Mouse (Mus musculus): ENCODE measurements around the gene Sall4. TPM values are rescaled to one million over a fixed set of nuclear protein-coding genes. Genes with fewer than 3 reads are reported as not detected.

The Sall4 gene
- polyA plus RNA-seq, 1 experiment, result 1.6 TPM

DNA sequence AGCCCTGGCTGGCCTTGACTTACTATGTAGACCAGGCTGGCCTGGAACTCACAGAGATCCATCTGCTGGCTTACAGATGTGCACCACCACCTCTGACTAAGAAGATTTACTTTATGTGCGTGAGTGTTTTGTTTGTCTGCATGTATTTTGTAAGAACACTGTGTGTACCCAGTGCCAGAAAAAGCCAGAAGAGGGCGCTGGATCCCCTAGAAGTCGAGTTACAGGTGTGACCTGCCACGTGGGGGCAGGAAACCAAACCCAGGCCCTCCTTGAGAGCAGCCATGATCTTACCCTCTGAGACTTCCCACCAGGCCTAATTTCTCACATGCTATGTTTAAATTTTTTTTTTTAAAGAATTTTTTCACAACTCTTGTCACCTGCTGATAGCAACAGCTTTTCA is 48.0 kb downstream of the Sall4 start:
- Histone ChIP-seq H3K4me1 (ENCODE audit: control insufficient read depth, insufficient read depth, low read length) (peaks cover 6% of the 10 kb centered on the region), H3K27ac (ENCODE audit: control insufficient read depth, insufficient read depth, low read depth, low read length) (no peak overlapping the region), H3K36me3 (ENCODE audit: control insufficient read depth, insufficient read depth, low read length) (no peaks in the 10 kb centered on the region), H3K27me3 (ENCODE audit: control insufficient read depth, insufficient read depth, low read length) (no peaks in the 10 kb centered on the region), H3K4me3 (ENCODE audit: control insufficient read depth, low read depth, low read length) (no peak overlapping the region)
- TF ChIP-seq CTCF (IDR thresholded peaks at IDR 0.05; ENCODE audit: control insufficient read depth, insufficient read depth, insufficient replicate concordance, low read depth, low read length) (no peak), POLR2A (IDR thresholded peaks at IDR 0.05; ENCODE audit: control insufficient read depth, low read depth, low read length) (no peak)

GRCm38 (mm10) chr2:168718735-168719134 is 49.0 kb downstream of the Sall4 start:
- TF ChIP-seq CTCF (IDR thresholded peaks at IDR 0.05; ENCODE audit: control insufficient read depth, insufficient read depth, insufficient replicate concordance, low read depth, low read length), result no peak
- TF ChIP-seq POLR2A (IDR thresholded peaks at IDR 0.05; ENCODE audit: control insufficient read depth, low read depth, low read length), result no peak

DNA sequence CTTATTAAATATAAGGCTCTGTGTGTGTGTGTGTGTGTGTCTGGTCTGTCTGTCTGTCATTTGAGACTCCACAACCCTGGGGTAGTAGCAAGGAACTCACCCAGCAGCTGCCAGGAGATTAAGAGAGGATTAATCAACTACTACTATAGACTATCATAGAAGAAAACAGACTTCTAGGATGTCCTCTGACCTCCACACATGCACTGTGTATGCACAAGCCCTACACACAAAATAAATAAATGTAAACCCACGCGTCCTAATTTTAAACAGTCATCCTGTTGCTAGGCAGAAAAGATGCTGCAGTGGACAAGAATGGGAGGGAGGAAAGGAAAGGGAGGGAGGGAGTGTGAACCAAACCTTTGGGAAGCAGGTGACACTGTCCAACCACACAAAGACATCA is 49.5 kb downstream of the Sall4 start:
- no peaks in the 10 kb centered on the region for H3K27me3 ChIP-seq (ENCODE audit: control insufficient read depth, insufficient read depth, low read length)
- peaks cover 6% of the 10 kb centered on the region for H3K4me1 ChIP-seq (ENCODE audit: control insufficient read depth, insufficient read depth, low read length)
- H3K27ac ChIP-seq (ENCODE audit: control insufficient read depth, insufficient read depth, low read depth, low read length), result no peak overlapping the region
- no peaks in the 10 kb centered on the region for H3K36me3 ChIP-seq (ENCODE audit: control insufficient read depth, insufficient read depth, low read length)
- TF ChIP-seq CTCF (IDR thresholded peaks at IDR 0.05; ENCODE audit: control insufficient read depth, insufficient read depth, insufficient replicate concordance, low read depth, low read length) (no peak), POLR2A (IDR thresholded peaks at IDR 0.05; ENCODE audit: control insufficient read depth, low read depth, low read length) (no peak)
- H3K4me3 ChIP-seq (ENCODE audit: control insufficient read depth, low read depth, low read length), result no peak overlapping the region

More at GRCm38 (mm10) chr2:168718735-168719134, 49.0 kb downstream of the Sall4 start:
- H3K4me3 ChIP-seq (ENCODE audit: control insufficient read depth, low read depth, low read length), result no peak overlapping the region
- no peaks in the 10 kb centered on the region for H3K27me3 ChIP-seq (ENCODE audit: control insufficient read depth, insufficient read depth, low read length)
- no peak overlapping the region for H3K27ac ChIP-seq (ENCODE audit: control insufficient read depth, insufficient read depth, low read depth, low read length)
- H3K36me3 ChIP-seq (ENCODE audit: control insufficient read depth, insufficient read depth, low read length), result no peaks in the 10 kb centered on the region
- H3K4me1 ChIP-seq (ENCODE audit: control insufficient read depth, insufficient read depth, low read length), result peaks cover 6% of the 10 kb centered on the region

DNA sequence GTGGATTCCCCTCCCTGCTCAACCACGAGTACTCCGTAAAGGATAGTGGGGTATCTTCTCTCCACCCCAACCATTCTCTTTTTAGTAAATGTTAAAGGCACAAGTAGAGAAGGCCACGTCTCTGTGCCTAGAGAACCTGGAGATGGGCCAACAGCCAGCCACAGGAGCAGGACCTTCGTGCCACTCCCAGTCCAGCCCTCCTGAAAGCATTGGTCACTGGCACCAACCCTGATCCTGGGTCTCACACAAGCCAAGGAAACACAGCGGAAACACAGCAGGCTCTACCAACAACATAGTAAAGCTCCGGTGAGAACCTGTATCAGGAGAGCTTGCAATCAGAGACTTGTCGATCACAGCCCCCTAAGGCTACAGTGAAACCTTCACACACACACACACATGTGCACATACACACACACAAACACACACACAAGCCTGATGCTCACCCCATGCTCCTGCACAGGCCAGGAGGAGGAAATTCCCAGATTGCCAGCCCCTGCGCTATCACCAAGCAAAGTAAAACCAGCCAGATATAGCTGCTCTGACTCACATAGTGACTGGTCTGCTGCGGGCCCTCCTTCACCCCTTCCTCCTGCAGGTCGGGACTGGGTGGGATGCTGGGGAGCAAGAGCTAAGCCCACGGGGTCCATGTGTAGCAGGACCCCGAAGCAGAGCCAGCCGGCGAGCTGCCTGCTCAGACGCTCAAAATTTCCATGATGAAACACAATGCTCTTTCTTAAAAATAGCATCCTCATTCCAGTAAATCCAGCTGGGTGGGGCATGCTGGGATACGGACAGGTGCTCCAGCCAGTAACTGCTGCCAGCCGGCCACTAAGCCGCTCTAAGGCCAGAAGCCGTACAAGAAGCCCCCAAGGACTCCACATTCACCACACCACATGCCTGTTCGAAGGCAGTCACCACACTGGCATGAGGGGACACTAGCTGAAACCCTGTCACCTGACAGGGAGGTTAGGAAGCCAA is 55.3 kb downstream of the Sall4 start:
- H3K27ac ChIP-seq (ENCODE audit: control insufficient read depth, insufficient read depth, low read depth, low read length), result no peak overlapping the region
- TF ChIP-seq CTCF (IDR thresholded peaks at IDR 0.05; ENCODE audit: control insufficient read depth, insufficient read depth, insufficient replicate concordance, low read depth, low read length) (no peak), POLR2A (IDR thresholded peaks at IDR 0.05; ENCODE audit: control insufficient read depth, low read depth, low read length) (no peak)
- H3K4me1 ChIP-seq (ENCODE audit: control insufficient read depth, insufficient read depth, low read length), result peaks cover 6% of the 10 kb centered on the region
- no peaks in the 10 kb centered on the region for H3K36me3 ChIP-seq (ENCODE audit: control insufficient read depth, insufficient read depth, low read length)
- no peaks in the 10 kb centered on the region for H3K27me3 ChIP-seq (ENCODE audit: control insufficient read depth, insufficient read depth, low read length)
- peak overlapping the region; percentile 63 for H3K4me3 ChIP-seq (ENCODE audit: control insufficient read depth, low read depth, low read length)

- Histone ChIP-seq H3K4me1 (ENCODE audit: control insufficient read depth, insufficient read depth, low read length) (no peaks in the 10 kb centered on the region), H3K36me3 (ENCODE audit: control insufficient read depth, insufficient read depth, low read length) (no peaks in the 10 kb centered on the region), H3K27me3 (ENCODE audit: control insufficient read depth, insufficient read depth, low read length) (no peaks in the 10 kb centered on the region), H3K4me3 (ENCODE audit: control insufficient read depth, low read depth, low read length) (peak overlapping the region; percentile 86), H3K27ac (ENCODE audit: control insufficient read depth, insufficient read depth, low read depth, low read length) (peak overlapping the region; percentile 23; the same call in 1 of the 2 replicates)
- TF ChIP-seq CTCF (IDR thresholded peaks at IDR 0.05; ENCODE audit: control insufficient read depth, insufficient read depth, insufficient replicate concordance, low read depth, low read length) (no peak), POLR2A (IDR thresholded peaks at IDR 0.05; ENCODE audit: control insufficient read depth, low read depth, low read length) (peak; percentile 53; the same call in 1 of the 2 replicates)
Measured at GRCm38 (mm10) chr2:168710979-168711378, 56.8 kb downstream of the Sall4 start.

DNA sequence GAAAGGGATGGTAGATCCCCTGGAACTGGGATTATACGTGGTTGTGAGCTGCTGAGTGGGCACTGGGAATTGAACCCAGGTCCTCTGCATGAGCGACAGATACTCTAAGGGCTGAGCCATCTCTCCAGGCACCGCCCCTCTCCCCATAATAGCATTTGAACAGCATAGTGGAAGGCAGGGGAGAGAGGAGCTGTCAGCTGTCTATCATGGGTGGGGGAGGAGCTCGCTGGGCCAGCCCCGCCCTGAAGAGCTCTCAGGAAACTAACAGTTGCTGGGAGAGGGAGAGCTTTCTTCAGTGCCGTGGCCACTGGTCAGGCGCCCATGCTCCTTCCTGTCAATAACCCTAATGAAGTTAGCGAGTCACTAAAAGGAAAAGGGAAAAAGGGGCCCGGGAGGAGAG is 60.0 kb downstream of the Sall4 start:
- TF ChIP-seq CTCF (IDR thresholded peaks at IDR 0.05; ENCODE audit: control insufficient read depth, insufficient read depth, insufficient replicate concordance, low read depth, low read length) (no peak), POLR2A (IDR thresholded peaks at IDR 0.05; ENCODE audit: control insufficient read depth, low read depth, low read length) (no peak)
- no peak overlapping the region for H3K27ac ChIP-seq (ENCODE audit: control insufficient read depth, insufficient read depth, low read depth, low read length)
- no peaks in the 10 kb centered on the region for H3K4me1 ChIP-seq (ENCODE audit: control insufficient read depth, insufficient read depth, low read length)
- H3K36me3 ChIP-seq (ENCODE audit: control insufficient read depth, insufficient read depth, low read length), result no peaks in the 10 kb centered on the region
- H3K27me3 ChIP-seq (ENCODE audit: control insufficient read depth, insufficient read depth, low read length), result no peaks in the 10 kb centered on the region
- no peak overlapping the region for H3K4me3 ChIP-seq (ENCODE audit: control insufficient read depth, low read depth, low read length)

DNA sequence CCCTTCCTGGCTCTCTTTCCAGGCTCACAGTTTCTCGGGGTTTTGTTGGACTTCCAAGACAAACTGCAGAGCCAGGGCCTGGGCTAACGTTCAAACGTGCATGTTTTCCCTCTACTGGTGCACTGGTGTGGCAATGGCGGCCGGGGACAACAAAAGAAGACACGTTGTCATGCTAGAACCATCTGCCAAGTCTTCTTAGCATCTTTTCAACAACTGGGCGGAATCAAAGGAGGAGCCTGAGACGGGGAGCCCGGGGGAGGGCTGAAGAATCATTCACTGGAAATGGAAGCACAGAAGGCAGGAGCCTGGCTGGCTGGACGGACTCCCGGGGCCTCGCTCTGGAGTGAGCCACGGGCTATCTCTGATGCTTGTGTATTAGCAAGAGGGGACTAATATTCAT is 65.5 kb downstream of the Sall4 start:
- no peaks in the 10 kb centered on the region for H3K36me3 ChIP-seq (ENCODE audit: control insufficient read depth, insufficient read depth, low read length)
- H3K27ac ChIP-seq (ENCODE audit: control insufficient read depth, insufficient read depth, low read depth, low read length), result no peak overlapping the region
- no peaks in the 10 kb centered on the region for H3K27me3 ChIP-seq (ENCODE audit: control insufficient read depth, insufficient read depth, low read length)
- H3K4me1 ChIP-seq (ENCODE audit: control insufficient read depth, insufficient read depth, low read length), result no peaks in the 10 kb centered on the region
- no peak for TF ChIP-seq POLR2A (IDR thresholded peaks at IDR 0.05; ENCODE audit: control insufficient read depth, low read depth, low read length)
- no peak for TF ChIP-seq CTCF (IDR thresholded peaks at IDR 0.05; ENCODE audit: control insufficient read depth, insufficient read depth, insufficient replicate concordance, low read depth, low read length)
- no peak overlapping the region for H3K4me3 ChIP-seq (ENCODE audit: control insufficient read depth, low read depth, low read length)

Other genes with a start within 250 kb of the Sall4 start
- 2.1 and 2.2 TPM in 2 replicates for gene Nfatc2, start 166.3 kb downstream of the Sall4 start, polyA plus RNA-seq (2012; rRNA removed)
- 63.7 and 75.0 TPM in 2 replicates for gene Atp9a, start 25.5 kb downstream of the Sall4 start, polyA plus RNA-seq (2012; rRNA removed)
- 3.1 and 3.4 TPM in 2 replicates for gene Zfp64, start 187.6 kb upstream of the Sall4 start, polyA plus RNA-seq (2012; rRNA removed)

Measured in testis, adult 2 months (tissue).